Mouse (Mus musculus) megakaryocyte, embryonic 14.5 days (primary cell): Measurements from ENCODE around the gene Farp2.

Source experiments
- FLI1 ChIP-seq: IDR thresholded peaks from 2 replicates; pipeline ENCODE4 v1.6.1; 2012; ENCODE audit warnings: low read length, inconsistent platforms, mixed read lengths
- GATA1 ChIP-seq: IDR thresholded peaks from 3 replicates; pipeline ENCODE4 v1.6.1; 2012; ENCODE audit warnings: mixed read lengths, low read length, inconsistent platforms, borderline replicate concordance

GRCm38 (mm10) chr1:93465746-93466145, 46.1 kb upstream of the Farp2 start:
- TF ChIP-seq GATA1 (no peak), FLI1 (no peak)
